Mouse (Mus musculus) heart, embryonic 16.5 days (tissue): ENCODE measurements around the gene Slc22a14. TPM values are rescaled to one million over a fixed set of nuclear protein-coding genes. Genes with fewer than 3 reads are reported as not detected.
"Not testable (repeated sequence)": the region's sequence is repeated elsewhere in the genome, so short reads cannot be mapped to it uniquely, and the experiment has no call there.

ENCODE experiments used
- ATAC-seq: fragments of 200-750 bp; cut with Nextera tagmentation; replicated peaks from 2 replicates; pipeline ENCODE4 v1.8.0; 2017; ENCODE audit warnings: moderate number of reproducible peaks; ENCODE audit not compliant: insufficient read depth, low FRiP score; ENCODE audit errors: extremely low read depth
- H3K27ac ChIP-seq: fragments of 300-500 bp; sonication (generic); 2 replicates; pipeline ENCODE4 v1.5.1; 2014; ENCODE audit warnings: mild to moderate bottlenecking, low read length, control low read depth, moderate library complexity
- H3K27me3 ChIP-seq: fragments of 300-500 bp; sonication (generic); 2 replicates; pipeline ENCODE4 v1.6.1; 2014; ENCODE audit warnings: low read length, mixed read lengths; ENCODE audit not compliant: control insufficient read depth, insufficient read depth
- H3K36me3 ChIP-seq: fragments of 300-500 bp; sonication (generic); 2 replicates; pipeline ENCODE4 v1.6.1; 2014; ENCODE audit not compliant: control insufficient read depth, insufficient read depth
- H3K4me1 ChIP-seq: fragments of 300-500 bp; sonication (generic); 2 replicates; pipeline ENCODE4 v1.6.1; 2014; ENCODE audit warnings: low read length, mixed read lengths; ENCODE audit not compliant: control insufficient read depth, insufficient read depth
- H3K4me2 ChIP-seq: fragments of 300-500 bp; sonication (generic); 2 replicates; pipeline ENCODE4 v1.6.1; 2014; ENCODE audit warnings: low read depth, mild to moderate bottlenecking, control low read depth, low read length
- H3K4me3 ChIP-seq: fragments of 300-500 bp; sonication (generic); 2 replicates; pipeline ENCODE4 v1.5.1; 2014; ENCODE audit warnings: mild to moderate bottlenecking, control low read depth, low read length
- H3K9ac ChIP-seq: fragments of 300-500 bp; sonication (generic); 2 replicates; pipeline ENCODE4 v1.6.1; 2014; ENCODE audit warnings: low read length, control low read depth
- H3K9me3 ChIP-seq: fragments of 300-500 bp; sonication (generic); replicated peaks from 2 replicates; pipeline ENCODE4 v1.6.1; 2016; ENCODE audit warnings: low read length; ENCODE audit not compliant: control insufficient read depth
- WGBS: fragments of 180-500 bp; shearing (Covaris S2); extraction: QIAGEN DNeasy Blood & Tissue Kit; methylation state at CpG from one replicate; pipeline ENCODE4 v1.1.7; 2014; 5-methylcytosine and 5-hydroxymethylcytosine counted together
- polyA plus RNA-seq: library from polyadenylated mRNA; unstranded; fragments of >200 nt; fragmentation: Nextera tagmentation; extraction: Ambion mirVana; gene quantifications from 2 replicates; pipeline ENCODE4 v1.2.1, GENCODE M21; 2015

Gene Slc22a14
- polyA plus RNA-seq, 1 experiment from 2014 or later = 0.20 TPM

GRCm38 (mm10) chr9:119230829-119231228 lies 134.5 kb downstream of the Slc22a14 start:
- H3K9ac ChIP-seq = no peak overlapping the region
- WGBS = 39% methylated on average over 2 of the region's 2 CpGs
- H3K4me2 ChIP-seq = no peak overlapping the region
- H3K9me3 ChIP-seq = no peaks in the 10 kb centered on the region
- no peak for ATAC-seq
- no peaks in the 10 kb centered on the region for H3K36me3 ChIP-seq
- H3K27ac ChIP-seq = no peak overlapping the region
- H3K4me3 ChIP-seq = no peak overlapping the region
- H3K27me3 ChIP-seq = no peaks in the 10 kb centered on the region
- H3K4me1 ChIP-seq = no peaks in the 10 kb centered on the region

GRCm38 (mm10) chr9:119220249-119220648 lies 145.1 kb downstream of the Slc22a14 start:
- H3K4me2 ChIP-seq = no peak overlapping the region
- peaks cover 3% of the 10 kb centered on the region; the same call in 1 of the 2 replicates for H3K9me3 ChIP-seq
- H3K9ac ChIP-seq = no peak overlapping the region
- no peak overlapping the region for H3K4me3 ChIP-seq
- H3K36me3 ChIP-seq = peaks cover 15% of the 10 kb centered on the region
- no peak for ATAC-seq
- no peaks in the 10 kb centered on the region for H3K4me1 ChIP-seq
- no peaks in the 10 kb centered on the region for H3K27me3 ChIP-seq
- WGBS = 75% methylated on average over 4 of the region's 4 CpGs
- H3K27ac ChIP-seq = no peak overlapping the region

DNA sequence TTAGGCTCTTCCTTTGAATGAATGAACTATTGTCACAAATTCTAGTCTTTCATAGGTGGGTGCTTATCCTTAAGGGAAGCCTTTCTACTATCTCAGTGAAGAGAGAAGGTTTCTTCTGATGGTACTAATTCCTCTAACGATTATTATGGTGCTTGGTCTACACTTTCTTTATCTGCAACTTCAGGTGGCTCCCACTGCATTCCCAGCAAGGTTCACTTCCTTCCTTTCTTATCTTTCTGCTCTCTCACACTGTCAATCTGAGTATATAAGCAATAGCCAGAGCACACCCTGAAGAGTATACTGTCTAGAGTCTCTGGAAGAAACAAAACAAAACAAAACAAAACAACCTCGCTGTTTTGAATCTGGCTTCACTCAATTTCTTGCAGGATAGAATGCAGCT lies 145.7 kb downstream of the Slc22a14 start:
- H3K27me3 ChIP-seq = no peaks in the 10 kb centered on the region
- no peak overlapping the region for H3K27ac ChIP-seq
- no peak for ATAC-seq
- peaks cover 13% of the 10 kb centered on the region for H3K36me3 ChIP-seq
- no peak overlapping the region for H3K4me3 ChIP-seq
- H3K4me2 ChIP-seq = no peak overlapping the region
- H3K4me1 ChIP-seq = no peaks in the 10 kb centered on the region
- WGBS = 60% methylated on average over 2 of the region's 2 CpGs
- 0 out of 2 replicates have a peak, but pooled peaks cover 2% of the 10 kb centered on the region for H3K9me3 ChIP-seq
- H3K9ac ChIP-seq = no peak overlapping the region

DNA sequence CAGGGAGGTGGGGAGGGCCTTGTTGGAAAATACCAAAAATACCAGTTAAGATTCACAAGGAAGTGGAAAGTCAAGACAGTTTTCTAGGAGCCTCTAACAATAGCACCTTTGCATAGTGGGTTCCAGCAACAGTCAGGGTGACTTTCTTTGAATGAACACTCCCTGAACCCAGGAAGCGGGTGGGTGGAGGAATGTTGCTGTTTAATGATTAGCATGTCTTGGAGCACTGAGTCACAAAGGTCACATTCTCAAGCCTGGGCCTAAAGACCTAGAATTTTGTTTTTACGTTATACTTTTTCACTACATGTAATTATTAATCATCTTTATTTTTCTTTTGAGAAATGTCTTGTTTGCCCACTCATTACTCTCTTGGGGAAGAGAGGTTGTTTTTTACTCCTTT lies 150.0 kb downstream of the Slc22a14 start:
- H3K9ac ChIP-seq, H3K27me3 ChIP-seq, ATAC-seq, H3K27ac ChIP-seq, H3K9me3 ChIP-seq, H3K4me2 ChIP-seq, H3K4me3 ChIP-seq, H3K4me1 ChIP-seq, H3K36me3 ChIP-seq: not testable (repeated sequence)
- 89% methylated on average over 2 of the region's 2 CpGs for WGBS

DNA sequence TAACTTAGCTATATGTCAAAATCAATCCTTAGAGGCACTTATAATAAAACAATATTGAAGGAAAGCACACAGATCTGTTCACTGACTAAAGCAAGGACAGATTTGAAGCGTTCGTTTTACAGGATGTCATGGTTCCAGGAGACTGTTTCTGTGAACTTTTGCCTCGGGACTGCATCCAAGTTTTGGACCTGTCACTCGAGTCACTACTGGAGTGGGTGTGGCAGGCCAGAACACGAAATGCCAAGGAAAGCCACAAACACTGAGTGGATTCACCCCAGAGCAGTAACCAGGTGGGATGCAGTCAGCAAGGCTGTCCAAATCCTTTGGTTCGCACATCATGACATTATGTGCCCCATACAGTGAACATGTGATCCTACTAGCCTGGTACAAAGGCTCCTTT lies 150.8 kb downstream of the Slc22a14 start:
- Histone ChIP-seq H3K27ac (no peak overlapping the region), H3K4me1 (no peaks in the 10 kb centered on the region), H3K9me3 (no peaks in the 10 kb centered on the region), H3K4me3 (no peak overlapping the region), H3K36me3 (peaks cover 6% of the 10 kb centered on the region; the same call in 1 of the 2 replicates), H3K27me3 (no peaks in the 10 kb centered on the region), H3K9ac (no peak overlapping the region), H3K4me2 (no peak overlapping the region)
- 79% methylated on average over 6 of the region's 6 CpGs for WGBS
- ATAC-seq = no peak

- Histone ChIP-seq H3K9me3 (no peaks in the 10 kb centered on the region), H3K4me1 (no peaks in the 10 kb centered on the region), H3K9ac (no peak overlapping the region), H3K27me3 (no peaks in the 10 kb centered on the region), H3K4me2 (no peak overlapping the region), H3K4me3 (no peak overlapping the region), H3K36me3 (peaks cover 4% of the 10 kb centered on the region; the same call in 1 of the 2 replicates), H3K27ac (no peak overlapping the region)
- 75% methylated on average over 8 of the region's 8 CpGs for WGBS
- ATAC-seq = no peak
Measured at GRCm38 (mm10) chr9:119212996-119213395, 152.4 kb downstream of the Slc22a14 start.

DNA sequence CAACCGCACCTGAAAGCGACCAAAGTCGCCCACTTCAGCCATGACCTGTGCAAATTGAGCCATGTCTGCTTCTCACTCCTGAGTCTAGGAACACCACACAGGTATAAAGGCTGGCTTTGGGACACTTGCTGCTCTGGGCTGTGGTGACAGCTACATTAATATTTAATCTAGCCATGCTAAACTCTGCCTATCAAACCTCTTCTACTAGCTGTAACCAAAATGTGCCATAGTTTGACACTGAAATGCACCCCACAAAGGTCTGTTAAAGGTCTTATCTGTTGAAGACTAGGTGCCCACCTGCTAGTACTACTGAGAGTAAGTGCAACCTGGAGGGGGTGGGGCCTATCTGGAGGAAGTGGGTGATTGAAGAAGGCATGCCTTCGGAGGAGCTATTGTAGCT lies 156.4 kb downstream of the Slc22a14 start, which contains the start of gene Slc22a13:
Gene Slc22a13 (minus strand): TSS at position 101 of the 400 bp plus-strand sequence.
- WGBS = 87% methylated on average over 4 of the region's 4 CpGs
- no peak for ATAC-seq
- Histone ChIP-seq H3K9ac (no peak within 1 kb of the TSS), H3K27ac (no peak within 1 kb of the TSS), H3K4me2 (no peak within 1 kb of the TSS), H3K4me1 (no peaks in the 10 kb centered on the region), H3K9me3 (peaks cover 4% of the 10 kb centered on the region; the same call in 1 of the 2 replicates), H3K36me3 (no peaks in the 10 kb centered on the region), H3K27me3 (no peaks in the 10 kb centered on the region), H3K4me3 (no peak within 1 kb of the TSS)

GRCm38 (mm10) chr9:119207113-119207512 lies 158.2 kb downstream of the Slc22a14 start:
- H3K4me1 ChIP-seq = no peaks in the 10 kb centered on the region
- no peak overlapping the region for H3K4me2 ChIP-seq
- H3K9me3 ChIP-seq = peaks cover 6% of the 10 kb centered on the region; the same call in 1 of the 2 replicates
- H3K4me3 ChIP-seq = no peak overlapping the region
- H3K9ac ChIP-seq = no peak overlapping the region
- ATAC-seq = no peak
- 68% methylated on average over 4 of the region's 4 CpGs for WGBS
- H3K27ac ChIP-seq = no peak overlapping the region
- H3K36me3 ChIP-seq = no peaks in the 10 kb centered on the region
- H3K27me3 ChIP-seq = no peaks in the 10 kb centered on the region

DNA sequence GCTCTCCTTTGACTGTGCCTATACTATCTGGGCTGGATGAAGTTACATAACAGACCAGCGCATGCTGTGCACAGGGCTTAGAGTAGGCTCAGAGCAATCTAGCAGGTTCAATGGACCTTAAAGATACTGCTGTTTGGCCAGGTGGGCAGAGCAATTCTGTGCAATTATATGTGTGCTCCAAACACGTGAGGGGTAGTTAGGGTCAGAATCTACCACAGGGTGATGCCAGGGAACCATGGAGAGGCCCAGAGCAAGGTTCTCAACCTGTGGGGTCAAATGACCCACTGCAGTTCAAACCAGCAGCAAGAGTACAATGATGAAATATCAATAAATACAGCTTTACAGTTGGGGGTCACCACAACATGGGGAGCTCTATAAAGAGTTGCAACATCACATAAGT lies 158.7 kb downstream of the Slc22a14 start:
- WGBS = 66% methylated on average over 2 of the region's 2 CpGs
- H3K4me3 ChIP-seq = no peak overlapping the region
- H3K27me3 ChIP-seq = no peaks in the 10 kb centered on the region
- H3K4me2 ChIP-seq = no peak overlapping the region
- no peak overlapping the region for H3K9ac ChIP-seq
- H3K27ac ChIP-seq = no peak overlapping the region
- peaks cover 6% of the 10 kb centered on the region; the same call in 1 of the 2 replicates for H3K9me3 ChIP-seq
- H3K4me1 ChIP-seq = no peaks in the 10 kb centered on the region
- ATAC-seq = no peak
- no peaks in the 10 kb centered on the region for H3K36me3 ChIP-seq
